Mouse (Mus musculus) urinary bladder, postnatal 14 days (tissue): Measurements from ENCODE around the gene Pxt1.

Experiments
- DNase-seq: peaks from one replicate; pipeline ENCODE4 v3.0.0; 2021; ENCODE audit warnings: low spot score

The Pxt1 gene

GRCm38 (mm10) chr17:28913940-28914339 is 29.7 kb downstream of the Pxt1 start:
- no peak for DNase-seq

DNA sequence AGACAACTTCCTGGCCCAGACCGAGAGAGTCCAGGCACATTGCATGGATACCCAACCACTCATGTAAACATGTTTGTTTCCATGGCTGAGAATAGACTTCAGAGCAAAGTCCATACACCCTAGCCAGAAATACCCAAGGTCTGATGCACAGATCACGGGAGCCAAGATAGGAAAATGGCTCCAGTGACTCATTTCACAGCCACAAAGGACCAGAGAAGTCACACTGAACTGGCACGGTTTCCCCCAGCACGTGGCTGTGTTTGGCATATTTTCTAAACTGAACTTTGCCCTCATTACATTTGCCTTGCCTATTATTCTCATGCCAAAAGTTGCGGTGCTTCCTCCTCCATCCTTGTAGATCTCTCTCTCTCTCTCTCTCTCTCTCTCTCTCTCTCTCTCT is 30.4 kb downstream of the Pxt1 start:
- no peak for DNase-seq

GRCm38 (mm10) chr17:28910139-28910538 is 33.5 kb downstream of the Pxt1 start:
- DNase-seq, result no peak

GRCm38 (mm10) chr17:28909252-28909941 is 34.2 kb downstream of the Pxt1 start:
- peak; percentile 63 for DNase-seq

DNA sequence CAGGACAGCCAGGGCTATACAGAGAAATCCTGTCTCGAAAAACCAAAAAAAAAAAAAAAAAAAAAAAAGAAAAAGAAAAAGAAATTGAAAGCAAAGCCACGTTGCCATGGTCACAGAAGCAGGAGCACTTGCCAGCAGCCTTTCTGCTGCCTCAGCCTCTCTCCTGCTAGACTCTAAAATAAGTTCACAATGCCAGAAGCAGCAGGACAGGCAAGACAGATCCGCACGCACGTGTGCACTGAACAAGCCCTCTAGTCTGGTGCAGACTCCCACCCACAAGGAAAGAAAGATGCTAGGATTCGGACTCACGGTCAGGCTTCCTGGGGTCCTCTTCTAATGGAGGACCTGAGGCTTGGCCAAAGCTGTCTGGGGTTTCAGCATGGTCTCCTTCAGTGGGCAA is 35.7 kb downstream of the Pxt1 start:
- DNase-seq, result no peak

DNA sequence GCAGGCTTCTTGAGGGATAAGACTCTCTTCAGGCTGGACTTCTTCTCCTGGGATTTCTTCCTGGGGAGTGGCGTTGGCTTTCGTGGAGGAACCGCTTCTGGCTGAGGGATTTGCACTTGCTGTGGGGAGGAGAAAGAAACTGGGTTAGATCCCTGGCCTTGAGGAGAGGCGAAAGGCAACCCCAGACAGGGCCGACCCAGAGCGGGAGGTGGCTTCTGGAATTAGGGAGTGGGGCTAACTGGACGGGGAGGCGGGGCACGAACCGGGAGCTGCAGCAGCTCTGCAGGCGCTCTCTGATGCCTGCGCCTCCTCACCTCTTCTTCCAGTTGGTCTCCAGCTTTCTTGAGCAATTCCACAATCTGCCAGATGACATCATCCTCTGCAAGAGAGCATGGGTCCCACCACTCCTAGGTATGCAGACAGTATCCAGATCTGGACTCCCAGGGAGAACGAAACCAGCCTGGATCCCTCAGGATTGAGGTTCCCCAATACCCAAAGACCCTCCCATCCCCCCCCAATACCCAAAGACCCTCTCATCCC is 38.2 kb downstream of the Pxt1 start:
- DNase-seq, result no peak

DNA sequence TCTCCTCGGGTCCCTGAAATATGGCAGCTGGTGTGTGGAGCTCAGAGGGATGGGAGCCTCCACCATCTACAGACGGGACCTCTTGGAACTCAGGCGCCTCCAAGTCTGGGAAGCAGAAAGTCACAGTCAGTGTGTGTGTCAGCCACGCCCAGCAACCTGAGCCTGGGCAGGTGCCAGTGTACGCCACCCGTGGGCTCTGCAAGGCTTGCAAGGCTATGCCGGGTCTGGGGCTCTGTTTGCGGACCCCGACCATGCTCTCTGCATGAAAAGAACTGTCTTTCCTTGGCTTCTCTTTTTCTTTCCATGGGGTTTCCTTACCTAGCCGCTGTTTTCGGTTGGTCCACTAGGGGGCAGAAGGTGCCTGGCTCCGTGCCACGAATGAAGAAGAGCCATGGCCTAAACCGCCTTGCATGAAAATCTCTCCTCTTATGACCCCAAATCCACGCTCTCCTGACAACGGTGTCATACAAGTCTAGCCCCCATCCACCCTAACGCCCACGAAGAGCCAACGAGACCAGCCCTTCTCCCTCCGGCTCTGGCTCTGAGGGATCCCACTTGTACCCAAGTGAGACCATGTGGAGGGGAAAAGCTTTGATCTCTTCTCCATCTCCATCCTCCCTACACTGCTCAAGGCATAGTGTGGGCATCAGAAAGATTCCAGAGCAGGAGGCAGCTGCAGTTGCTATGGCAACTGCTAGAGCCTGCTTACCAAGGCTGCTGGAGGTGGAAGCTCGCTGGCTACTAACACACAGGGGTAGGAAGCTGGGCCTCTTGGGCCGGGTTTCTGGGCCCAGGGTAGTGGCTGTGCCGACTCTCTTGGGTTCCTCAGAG is 38.9 kb downstream of the Pxt1 start:
- peak; percentile 67 for DNase-seq

DNA sequence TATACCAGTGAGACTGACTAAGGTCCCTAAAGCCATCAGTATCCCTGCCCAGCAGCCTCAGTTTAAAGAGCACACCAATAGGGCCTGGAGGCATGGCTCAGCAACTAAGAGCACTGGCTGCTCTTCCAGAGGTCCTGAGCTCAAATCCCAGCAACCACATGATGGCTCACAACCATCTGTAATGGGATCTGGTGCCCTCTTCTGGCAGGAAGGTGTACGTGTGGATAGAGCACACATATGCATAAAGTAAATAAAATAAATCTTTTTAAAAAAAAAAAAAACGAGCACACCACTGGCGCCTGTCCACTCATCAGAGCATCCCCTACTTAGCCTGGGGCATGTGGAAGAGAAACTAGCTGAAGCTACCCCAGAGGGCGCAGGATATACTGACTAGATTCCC is 42.1 kb downstream of the Pxt1 start:
- no peak for DNase-seq

DNA sequence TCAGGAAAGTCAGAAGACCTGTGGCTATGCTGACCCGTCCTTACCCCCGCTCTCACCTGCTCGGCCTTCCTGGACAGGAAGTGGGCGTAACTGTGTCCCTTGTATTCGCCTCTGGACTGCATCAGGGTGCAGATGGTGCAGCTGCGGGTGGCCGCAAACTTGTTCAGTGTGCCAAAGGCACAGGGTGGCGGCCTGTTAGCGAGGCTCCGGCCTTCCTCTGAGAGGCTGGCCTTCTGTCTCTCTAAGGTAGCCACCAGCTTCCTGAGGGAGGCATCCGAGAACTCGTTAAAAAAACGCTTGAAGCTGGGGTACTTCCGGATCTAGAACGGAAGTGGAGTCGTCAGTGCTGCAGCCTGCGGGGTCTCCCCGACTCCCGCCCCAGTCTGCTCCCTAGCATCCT is 44.2 kb downstream of the Pxt1 start:
- no peak for DNase-seq

DNA sequence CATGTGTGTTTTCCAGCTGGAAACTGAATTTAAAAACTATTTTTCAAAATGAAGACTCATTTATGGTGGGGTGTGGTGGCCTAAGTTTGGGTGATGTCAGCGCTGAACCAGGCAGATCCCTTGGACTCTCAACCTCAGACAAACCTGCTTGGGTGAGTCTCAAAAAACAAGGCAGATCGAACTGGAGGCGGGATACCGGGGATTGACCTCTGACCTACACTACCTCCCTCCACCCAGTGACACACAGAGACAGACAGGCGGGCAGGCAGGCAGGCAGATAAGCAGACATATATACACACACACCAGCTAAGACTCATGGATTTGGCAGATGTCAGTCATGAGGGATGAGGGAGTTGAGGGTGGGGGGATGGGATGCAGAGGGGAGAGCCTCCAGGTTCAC is 45.4 kb downstream of the Pxt1 start:
- no peak for DNase-seq

DNA sequence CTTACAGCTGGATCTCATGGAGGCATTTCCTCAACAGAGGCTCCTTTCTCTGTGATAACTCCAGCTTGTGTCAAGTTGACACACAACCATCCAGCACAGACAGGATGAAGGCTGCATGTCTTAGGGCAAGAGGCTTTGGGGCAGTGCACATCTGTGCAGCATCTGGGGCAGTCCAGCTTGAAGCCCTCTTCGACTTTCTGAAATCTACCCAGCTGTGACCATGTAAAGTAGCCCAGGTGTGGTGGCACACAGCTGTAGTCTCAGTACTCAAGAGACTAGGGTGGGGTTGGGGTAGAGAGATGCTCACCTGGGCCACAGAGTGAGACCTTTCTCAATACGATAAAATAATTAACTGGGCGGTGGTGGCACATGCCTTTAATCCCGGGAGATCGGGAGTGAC is 45.8 kb downstream of the Pxt1 start:
- no peak for DNase-seq

GRCm38 (mm10) chr17:28896095-28896780 is 47.4 kb downstream of the Pxt1 start:
- DNase-seq, result no peak

DNA sequence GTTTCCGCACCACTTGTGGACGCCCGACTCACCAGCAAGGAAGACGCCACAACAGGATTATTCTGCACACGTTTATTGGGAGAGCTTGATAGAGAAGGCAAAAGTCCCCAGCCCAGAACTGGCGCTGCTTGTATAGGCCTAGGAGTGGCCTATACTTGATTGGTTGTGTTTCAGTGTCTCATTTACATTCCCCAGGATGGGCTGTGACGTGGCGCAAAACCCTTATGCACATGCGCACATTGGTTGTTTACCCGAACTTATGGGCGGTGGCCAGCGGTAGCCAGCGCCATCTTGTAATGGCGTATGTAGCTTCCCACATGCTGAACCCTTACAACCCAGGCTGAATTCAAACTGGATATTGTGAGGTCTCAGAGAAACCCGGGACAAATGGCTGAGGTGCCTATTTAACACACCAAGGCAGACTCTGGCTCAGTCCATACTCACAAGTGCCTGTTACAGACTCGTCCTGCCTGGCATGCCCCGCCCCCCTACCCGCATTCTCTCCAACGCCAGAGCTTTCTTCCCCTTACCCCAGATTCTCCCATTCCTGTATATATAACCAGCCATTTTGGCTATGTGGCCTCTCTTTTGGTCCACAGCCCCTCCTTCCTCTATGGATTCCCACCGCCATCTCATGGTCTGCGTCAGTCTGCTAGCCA is 48.3 kb downstream of the Pxt1 start:
- DNase-seq, result no peak

DNA sequence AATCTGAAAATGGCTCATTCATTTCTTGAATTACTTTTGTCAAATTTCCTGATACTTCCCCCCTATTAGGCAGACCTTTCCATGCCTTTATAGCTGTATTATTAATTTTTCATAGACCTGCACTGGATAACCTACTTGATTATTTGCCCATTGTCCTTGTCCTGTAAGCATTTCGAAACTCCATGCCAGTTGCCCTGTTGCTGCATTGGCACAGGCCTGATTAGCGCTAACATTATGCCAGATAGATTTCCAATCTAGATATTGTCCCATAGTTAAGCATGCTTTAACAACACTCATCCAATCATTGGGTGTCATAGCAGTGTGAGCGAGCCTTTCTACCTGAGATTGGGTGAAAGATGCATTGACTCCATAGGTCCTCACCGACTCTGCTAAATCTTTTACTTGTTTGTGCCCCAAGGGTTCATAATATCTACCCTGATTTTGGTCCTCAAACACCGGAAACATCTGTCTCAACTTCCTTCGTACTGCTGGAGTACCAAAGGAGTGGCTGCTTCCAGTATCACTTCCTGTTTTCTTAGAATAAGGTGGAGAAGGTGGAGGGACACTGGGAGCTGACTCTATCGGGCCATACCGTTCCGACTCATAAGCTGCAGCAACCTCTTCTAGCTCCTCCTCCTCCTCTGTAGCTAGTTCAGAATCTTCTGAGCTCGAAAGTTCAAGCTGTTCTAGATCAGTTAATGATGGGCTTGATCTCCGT is 49.4 kb downstream of the Pxt1 start:
- no peak for DNase-seq

DNA sequence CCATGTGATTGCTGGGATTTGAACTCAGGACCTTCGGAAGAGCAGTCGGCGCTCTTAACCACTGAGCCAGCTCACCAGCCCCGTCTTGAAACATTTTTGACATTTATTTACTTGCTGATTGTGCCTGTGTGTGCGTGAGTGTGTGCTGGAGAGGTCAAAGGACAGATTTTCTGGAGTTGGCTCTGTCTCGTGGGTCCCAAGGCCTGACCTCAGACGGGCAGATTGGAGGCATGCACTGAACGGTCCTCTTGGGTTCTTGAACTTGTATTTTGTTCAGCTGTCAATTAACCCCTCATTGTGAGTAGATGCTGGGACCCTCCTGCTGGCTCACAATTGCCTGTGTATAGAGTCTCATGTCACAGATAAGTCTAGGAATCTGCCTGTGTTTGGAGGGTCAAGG is 57.4 kb downstream of the Pxt1 start:
- DNase-seq, result no peak

DNA sequence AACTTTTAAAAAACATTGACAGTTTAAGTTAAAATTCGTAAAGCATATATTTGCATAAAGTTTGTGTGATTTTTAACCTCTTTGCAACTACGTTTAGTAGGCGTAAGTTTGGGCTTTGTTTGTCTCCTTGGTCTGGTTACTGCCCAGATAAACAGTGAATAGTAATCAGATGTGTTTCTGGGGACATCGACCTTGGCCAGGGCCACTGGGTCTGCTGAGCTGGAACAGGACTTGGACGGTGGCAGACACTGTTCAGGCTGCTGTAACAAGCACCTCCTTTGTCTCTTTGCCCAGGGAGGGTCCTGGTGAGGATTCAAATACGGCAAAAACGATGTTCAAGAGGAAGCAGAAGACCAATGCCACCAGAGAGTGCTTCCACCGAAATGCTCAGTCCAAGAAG is 58.4 kb downstream of the Pxt1 start:
- no peak for DNase-seq
